Mouse (Mus musculus): ENCODE results near the gene Pp2d1.
A peak's percentile ranks its signal among the peaks of the same experiment; 100 is the strongest.

Gene Pp2d1

GRCm38 (mm10) chr17:53478858-53479603, 60.2 kb downstream of the Pp2d1 start, which contains the start of gene Rab5a:
TSS of gene Rab5a (plus strand) at chr17:53479234.
- DNase-seq (ENCODE audit: low spot score), result peak; percentile 95

DNA sequence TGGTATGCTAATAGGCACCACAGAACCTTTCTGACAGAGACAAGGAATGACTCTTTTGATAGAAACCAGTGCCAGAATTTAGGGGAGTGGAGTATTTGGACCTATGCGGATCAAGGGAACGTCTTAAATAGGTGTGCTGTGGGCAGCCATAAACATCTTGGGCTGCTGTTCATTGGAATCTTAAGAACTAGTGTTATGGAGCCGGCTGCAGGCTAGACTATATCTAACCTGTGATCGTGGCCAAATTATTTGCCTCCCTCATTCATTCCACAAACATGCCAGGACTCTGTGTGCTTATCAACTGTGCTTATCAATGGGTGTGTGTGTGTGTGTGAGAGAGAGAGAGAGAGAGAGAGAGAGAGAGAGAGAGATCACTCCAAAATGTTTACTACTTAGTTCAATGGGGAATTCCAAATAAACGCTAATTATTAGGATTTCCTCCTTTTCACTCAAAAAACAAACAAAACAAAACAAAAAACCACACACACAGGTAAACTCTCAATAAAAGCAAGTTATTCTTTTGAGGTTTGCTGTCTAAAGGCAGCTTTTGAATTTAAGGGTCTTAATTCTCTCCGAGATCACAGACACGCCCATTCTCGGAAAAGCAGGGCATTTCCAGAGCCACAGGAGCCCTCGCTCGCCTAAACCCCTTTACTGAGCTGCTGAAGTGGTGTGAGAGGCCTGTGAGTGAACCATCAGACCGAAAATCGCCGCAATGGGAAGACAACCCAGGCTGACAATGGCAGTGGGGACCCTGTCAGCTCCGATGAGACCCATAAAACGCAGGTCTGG, 61.0 kb downstream of the Pp2d1 start:
- no peak for DNase-seq (ENCODE audit: low spot score)

DNA sequence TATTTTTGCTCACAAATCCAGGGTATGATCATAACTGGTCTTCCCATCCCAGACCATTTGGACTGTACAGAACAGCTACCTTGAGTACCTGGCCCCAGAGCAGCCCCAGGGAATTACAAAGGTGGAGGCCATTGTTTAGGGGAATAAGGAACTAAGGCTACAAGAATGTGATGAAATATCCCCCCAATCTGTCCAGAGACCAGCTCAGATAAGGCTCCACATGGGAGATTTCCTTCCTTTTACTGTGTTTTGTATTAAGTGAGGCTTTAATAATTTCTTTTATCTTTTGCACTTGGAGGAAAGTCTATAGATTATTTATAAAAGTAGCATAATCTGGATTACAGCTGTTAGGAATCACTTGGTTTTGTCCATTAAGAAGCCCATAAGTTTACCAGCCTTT, 70.6 kb downstream of the Pp2d1 start:
- no peak for DNase-seq (ENCODE audit: low spot score)

GRCm38 (mm10) chr17:53465569-53465968, 73.7 kb downstream of the Pp2d1 start:
- DNase-seq (ENCODE audit: low spot score), result no peak

DNA sequence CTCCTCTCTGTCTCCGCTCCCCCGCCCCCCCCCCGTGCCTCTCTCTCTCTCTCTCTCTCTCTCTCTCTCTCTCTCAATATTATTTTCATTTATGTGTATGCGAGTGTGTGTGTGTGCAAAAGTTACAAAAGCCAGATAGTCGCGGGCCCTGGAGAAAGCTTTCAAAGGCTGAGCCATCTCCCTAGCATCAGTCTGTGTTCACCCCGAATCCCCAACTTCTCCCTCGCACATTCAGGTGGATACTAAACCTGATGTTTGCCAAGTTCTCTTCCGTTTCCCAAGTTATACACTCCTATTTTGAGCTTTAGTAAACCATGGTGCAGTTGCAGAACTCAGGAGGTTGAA, 75.8 kb downstream of the Pp2d1 start:
- DNase-seq (ENCODE audit: low spot score), result no peak

DNA sequence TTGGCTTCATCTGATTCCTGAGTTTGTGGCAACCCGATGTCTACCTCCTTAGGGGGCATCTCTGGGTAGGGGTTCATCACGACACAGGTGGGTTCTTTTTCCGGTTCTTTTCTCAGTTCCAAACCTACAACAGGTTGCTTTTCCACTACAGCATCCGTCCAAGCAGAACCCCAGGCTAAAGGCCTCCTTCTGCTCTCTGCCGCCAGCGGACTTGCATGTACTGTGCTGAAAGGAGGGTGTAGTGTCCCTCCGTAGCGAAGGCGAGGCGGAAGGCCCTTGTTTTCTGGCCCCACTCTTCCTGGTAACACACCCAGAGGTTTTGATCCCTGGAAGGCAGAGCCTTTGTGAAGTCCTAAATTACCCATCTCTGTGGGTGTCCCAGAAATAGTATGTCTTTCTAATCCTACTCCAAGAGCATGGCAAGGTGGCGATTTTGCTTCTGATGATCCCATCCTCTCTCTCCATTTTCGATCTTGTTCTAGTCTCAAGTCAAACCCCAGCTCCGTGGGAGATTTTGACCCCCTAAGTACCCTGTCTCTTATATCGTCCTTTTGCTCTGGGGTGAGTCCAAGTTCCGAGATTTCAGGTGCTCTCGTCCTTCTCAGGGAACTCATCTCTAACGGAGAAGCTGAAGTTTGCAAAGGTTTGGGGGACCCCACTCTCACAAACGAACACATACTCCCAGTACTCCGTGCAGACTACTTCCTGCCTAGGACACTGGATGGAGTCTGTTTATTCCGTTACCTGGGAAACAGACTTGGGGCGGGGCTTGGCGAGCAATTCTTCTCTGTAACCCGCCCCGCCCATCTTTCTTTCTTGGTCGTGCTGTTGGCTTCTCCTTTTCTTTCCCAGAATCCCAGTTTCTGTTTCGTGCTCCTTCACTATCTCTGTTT, 76.4 kb downstream of the Pp2d1 start, which contains the start of gene Efhb:
Gene Efhb, minus strand, starts transcription at position 719 of the 893 bp plus-strand sequence.
- DNase-seq (ENCODE audit: low spot score), result peak; percentile 38
